Mouse (Mus musculus) heart, adult 11 months (tissue): ENCODE measurements around the gene Kat2a.

Experiments used
- DNase-seq: peaks from one replicate; pipeline ENCODE4 v3.0.0; 2022

The Kat2a gene

DNA sequence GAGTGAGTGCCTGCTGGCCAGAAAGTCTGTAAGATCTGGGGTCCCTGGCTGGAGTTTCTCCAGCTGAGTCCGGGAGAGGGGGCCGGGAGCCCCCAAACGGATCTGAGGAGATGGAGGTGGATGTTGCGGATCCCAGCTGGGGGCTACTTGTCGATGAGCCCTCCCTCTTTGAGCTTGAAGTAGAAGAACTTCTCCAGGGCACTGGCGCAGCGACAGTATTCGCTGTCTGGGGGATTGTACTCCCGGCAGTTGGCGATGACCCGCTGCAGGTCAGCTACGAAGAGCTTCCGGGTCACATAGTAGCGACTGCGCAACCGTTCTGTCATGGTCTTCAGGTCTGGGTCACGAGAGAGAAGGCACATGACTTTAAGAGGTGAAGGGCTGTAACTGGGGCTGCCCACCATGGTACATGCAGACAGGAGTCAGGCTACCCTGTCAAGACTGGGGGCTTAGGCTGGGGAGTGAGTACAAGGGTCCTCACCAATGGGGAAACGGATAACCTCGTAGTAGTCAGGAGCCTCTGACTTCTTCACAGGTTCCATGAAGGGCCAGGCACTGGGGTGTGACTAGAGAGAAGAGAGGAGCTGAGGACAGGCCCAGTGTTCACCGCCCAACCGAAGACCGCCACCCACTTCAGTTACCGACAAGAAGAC, 7.0 kb downstream of the Kat2a start:
- peak; percentile 92 for DNase-seq

DNA sequence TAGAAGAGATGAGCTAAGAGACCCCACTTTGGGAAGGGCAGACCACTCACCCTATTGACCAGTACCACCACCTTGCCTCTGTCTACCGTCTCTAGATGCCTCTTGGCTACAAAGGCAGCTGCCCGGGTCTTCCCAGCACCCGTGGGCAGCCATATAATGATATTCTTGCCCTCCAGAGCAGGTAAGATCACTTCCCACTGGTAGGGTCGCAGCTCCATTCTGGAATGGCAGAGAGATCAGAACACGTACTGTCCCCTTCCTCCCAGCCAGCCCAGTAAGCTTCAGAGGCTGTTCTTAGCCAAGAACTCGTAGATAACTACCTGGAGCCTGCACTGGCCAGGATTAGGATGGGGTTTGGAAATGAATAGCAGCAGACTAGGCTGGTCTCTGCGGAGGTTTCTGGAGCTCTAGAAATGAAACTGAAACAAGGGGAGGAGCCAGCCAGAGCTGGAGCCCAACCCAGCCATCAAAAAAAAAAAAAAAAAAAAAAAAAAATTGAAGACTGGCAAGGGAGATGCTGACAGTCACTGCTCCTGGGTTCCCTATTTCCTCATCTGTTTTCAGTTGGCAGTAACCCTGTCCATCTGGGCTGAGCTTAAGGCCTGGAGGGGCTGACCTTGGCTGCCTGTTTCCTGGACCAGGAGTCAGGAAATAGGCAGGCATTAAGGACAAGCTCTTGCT, 8.3 kb downstream of the Kat2a start, which contains the start of gene Dhx58:
Gene Dhx58 (minus strand): TSS at position 421 of the 681 bp plus-strand sequence.
- peak; percentile 97 for DNase-seq

DNA sequence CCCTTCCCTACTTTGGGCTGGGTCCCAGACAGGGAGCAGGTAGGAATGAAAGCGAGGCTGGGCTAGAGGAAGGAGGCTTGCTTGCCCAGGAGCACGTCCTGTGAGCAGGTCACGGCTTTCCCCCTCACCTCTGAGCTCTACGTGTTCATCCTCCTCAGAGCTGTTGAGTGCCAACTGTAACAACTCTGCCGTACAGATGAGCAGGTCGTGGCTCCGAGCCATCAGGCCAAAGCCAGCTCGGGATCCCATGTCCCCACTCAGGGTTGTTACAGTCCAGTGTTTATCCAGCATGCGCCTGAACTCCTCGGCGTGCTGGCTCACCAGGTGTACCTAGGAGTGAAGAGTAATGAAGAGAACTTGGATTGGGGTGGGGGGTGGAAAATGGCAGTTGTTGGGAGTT, 8.9 kb downstream of the Kat2a start:
- DNase-seq = peak; percentile 92

DNA sequence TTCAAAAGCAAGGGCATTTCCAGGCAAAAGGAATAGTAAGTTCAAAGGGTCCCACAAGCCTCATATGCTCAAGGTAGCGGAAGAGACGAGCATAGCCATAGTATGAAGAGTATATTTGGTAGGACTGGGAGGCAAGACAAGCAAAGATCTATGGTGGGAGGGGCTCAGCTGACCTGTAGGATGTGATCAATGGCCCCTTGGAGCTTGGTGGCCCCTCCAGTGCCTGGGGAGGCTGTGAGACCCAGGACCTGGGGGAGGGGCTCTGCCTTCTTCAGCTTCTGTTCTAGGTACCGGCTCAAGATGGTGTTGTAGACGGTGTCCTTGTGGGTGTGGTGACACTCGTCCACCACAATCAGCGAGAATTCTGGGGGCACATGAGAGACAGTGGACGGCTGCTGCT, 9.4 kb downstream of the Kat2a start:
- DNase-seq = peak; percentile 90

DNA sequence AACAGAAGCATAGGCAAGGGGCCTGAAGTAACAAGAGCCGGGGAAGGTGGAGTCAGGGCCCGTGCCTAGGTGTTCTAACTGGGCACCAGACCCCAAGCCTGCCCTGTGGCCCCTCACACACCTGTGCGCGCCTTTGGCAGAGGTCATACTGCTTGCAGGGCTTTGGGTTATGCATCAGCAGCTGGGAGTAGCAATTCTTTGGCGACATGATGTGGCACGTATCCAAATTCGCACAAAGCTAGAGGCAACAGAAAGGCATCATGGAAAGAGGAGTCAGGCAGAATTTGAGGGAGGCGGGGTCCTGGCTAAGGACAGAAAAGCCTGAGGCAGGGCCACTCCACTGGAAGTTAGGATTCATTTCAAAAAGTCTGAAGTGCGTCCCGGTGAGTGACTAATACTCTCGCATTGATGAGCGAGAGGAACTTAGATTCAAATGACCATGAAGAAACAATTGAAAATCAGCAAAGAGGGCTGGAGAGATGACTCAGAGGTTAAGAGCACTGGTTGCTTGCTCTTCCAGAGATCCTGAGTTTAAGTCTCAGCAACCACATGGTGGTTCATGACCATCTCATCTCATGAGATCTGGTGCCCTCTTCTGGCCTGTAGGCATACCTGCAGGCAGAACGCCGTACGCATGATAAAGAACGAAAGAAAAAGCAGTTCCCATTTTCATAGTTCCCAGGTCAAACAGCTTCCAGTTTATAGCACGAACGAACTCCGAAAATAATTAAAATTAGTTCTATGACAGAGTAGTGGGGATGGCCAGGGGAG, 10.0 kb downstream of the Kat2a start:
- DNase-seq = peak; percentile 96

DNA sequence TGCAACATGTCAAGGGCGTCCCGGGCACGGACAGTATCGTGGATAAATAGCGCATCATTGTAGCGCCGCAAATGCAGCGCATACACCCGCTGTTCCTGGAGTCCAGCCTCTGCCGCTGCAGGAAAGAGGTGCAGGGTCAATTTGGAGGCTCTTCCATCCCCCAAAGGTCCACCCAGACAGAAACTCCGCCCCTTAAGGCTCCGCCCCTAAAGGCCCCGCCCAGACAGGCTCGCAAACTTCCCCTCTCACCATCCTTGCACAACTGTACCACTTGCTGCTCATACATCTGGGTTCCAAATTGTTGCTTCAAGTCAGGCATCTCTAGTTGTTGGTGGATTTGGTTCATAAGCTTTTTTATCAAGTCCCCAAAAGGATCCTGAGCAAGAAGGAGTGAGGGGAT, 11.0 kb downstream of the Kat2a start:
- DNase-seq = peak; percentile 97

DNA sequence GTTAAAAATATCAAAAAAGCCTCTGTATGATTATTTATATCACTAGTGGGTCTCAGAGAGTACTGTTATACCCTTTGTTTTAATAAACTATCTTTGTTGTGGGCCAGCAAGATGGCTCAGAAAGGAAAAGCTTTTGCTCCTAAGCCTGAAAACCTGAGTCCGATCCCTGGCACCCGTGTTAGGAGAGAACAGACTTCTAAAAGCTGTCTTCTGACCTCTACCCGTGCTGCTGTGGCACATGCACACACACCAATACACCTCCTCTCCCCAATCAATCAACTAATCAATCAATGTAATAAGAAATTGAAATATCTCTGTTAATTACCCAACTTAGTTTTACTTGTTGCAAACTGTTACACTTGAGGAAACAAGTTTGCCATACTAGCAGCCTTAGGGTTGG, 11.6 kb downstream of the Kat2a start:
- DNase-seq = peak; percentile 84

DNA sequence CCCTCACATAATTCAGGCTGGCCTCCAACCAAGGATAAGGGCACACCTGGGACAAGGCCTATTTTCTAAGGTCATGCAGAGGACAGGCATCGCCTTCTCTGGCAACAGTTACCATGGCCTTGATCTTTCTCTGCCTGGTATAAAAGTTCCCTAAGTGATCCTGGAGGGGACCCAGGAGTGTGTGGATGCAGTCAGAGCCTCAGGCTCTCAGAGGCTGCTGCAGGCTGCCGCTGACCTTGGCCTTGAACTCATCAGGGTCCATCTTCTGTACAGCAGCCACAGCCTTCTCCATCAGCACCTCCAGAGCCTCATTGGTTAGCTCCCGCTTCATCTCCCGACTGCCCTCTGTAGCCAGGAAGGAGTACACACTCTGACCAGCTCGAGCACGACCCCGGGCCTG, 14.3 kb downstream of the Kat2a start:
- DNase-seq = peak; percentile 86

DNA sequence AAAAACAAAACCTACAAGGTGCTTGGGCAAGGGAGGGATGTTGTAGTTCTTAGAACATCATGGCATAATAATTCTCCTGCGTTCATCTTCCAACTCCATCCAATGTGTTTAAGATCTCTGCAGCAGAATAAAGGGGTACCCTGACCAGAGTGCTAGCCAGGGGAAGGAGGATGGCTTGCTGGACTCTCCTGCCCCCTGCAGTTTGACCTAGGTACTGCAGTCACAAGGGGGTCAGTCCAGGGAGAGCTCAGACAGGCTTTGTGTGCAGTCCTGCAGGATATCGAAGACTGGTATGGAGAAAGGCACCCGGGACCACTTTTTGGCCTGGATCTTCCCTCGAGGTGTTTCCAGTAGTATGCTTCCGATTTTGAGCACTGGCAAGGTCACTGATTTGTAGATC, 17.3 kb downstream of the Kat2a start:
- DNase-seq = peak; percentile 97

DNA sequence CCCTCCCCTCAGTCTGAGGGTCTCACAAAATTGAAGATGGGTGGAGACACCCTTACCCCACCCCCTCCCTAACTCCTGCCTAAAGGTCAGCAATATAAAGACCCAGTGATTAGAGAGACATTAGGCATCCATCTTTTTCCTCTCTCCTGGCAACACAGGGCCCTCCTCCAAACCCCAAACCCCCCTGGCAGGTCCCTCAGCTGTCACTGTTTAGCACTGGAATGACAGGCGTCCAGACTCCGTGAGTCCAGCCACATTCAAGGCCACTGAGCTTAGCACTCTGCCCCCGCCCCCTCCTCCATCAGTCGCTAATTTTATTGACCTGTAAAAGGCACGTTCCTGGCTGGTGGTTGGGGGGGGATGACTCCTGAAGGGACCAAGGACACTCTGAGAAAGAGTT, 19.1 kb downstream of the Kat2a start:
- no peak for DNase-seq

DNA sequence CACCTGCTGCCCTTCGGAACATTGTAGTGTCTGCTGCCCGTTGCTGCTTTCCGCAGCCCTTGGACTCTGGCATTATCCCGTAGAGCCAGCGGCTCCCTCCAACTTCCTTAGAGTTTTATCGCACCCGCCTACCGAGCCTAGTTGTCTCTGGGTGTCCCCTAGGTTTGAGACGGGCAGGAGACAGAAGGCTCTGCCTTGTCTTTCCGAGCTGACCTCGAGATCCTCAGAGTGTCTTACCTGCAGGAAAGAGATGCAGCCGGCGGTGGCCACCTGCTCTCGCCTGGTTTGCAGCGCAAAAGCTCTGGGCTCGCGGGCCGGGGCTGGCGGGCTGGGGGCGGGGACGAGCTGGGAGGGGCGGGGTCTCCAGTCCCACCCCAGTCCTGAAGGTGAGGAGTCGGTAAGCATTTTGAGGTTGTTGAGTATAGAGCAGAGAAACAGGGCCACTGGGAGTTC, 20.1 kb downstream of the Kat2a start, which contains the start of gene Zfp385c:
Gene Zfp385c (minus strand): TSS at position 292 of the 453 bp plus-strand sequence.
- no peak for DNase-seq

DNA sequence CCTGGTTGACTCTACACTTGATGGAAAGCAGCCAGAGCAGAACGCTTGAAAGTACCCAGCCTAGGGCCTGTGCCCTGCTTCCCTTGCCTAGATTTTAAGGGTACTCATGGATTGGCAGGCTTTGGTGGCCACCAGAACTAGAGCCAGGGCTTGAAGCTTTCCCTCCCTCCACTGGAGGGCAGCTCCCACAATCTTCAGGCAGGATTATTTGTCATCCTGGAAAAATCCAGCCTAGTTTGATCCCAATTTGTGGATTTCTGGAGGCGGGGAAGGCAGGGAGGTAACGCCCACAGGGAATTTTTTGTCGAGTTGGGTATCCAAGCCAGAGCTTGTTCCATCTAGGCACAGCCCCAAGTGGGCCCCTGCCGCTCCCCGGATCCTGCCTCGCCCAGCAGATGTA, 21.9 kb downstream of the Kat2a start:
- peak; percentile 89 for DNase-seq

DNA sequence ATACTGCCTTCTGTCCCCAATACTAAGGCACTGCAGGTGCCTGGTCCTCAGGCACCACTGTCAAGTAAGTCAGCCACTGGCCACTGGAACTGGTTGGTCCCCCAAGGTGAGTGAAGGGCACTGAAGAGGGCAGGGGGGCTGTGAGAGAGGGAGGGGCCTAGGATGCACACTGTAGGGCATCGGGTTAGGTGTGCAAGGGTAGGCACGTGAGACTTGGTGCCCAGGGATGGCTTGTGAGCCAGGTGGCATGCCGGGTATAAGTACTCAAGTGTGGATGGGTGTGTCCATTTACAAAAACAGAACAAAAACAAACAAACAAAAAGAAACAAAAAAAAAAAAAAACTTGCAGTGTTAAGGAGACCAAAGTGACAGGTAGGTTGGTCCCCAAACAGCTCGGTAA, 23.8 kb downstream of the Kat2a start:
- DNase-seq = peak; percentile 87

DNA sequence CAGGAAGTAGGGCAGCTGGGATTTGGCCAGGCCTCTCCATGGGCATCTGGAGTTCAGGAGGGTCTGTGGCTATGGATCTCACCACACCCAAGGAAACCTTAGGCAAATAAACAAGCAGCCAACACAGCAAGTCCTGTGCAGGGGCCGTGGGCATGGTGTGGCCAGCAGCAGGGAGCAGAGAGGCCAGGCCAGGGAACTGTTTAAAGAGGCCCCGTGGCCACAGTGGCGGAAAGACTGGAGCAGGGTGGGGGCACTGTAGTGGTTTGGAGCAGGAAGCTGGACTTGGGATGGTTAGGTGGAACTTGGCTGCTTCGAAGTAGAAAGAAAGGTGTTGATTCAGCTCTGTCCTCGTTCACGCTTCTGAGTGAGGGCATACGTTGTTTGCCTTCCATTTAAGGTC, 25.0 kb downstream of the Kat2a start:
- DNase-seq = peak; percentile 88

DNA sequence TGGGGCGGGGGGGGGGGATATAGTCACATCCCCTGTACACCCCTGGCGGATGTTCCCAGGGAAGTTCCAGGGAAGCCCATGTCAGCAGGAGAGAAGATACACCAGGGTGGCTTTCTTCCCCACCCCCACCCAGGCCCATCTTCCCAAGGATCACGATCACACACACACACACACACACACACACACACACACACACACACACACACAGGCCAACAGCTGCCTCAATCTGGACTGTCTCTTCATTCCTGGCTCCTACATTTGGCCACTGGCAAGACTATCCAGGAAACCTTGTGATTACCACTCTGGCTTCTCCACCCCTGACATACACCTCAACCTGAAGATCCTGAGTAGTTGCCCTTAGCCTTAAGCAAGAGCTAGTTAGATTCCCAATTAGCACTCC, 26.9 kb downstream of the Kat2a start:
- DNase-seq = no peak

DNA sequence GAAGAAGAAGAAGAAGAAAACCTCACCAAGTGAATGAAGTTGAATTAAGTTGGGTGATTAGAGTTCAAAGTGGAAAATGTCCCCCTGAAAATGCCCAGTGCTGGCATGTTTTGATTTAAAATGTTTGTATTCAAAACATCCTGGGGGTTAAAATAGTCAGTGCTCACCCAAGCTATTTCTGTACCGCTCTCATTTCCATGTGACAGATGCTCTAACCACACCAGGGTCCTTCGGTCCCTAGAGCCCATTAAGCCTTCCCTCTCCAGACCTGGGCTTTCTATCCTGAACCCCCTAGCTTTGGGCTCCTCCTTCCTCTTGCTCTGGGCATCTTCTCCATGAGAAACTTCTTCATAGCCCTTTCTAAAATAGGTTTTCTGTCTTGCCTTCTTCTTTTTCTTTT, 28.2 kb downstream of the Kat2a start:
- no peak for DNase-seq

DNA sequence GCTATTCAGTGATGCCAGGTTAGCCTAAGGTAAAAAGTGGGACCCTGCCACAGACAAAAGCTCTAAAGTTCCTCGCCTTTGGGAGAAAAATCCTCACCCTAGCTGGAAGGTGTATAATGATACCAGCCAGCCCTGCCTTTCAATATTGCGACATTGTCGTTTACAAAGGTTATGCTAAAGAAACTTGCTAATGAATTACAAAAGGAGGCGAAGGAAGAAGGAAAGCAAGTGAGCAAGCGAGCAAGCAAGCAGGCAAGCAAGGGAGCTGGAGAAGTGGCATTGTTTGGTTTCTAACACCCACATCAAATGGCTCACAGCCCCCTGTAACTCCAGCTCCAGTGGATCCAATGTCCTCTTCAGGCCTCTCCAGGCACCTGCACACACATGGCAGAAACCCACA, 29.7 kb downstream of the Kat2a start:
- no peak for DNase-seq

DNA sequence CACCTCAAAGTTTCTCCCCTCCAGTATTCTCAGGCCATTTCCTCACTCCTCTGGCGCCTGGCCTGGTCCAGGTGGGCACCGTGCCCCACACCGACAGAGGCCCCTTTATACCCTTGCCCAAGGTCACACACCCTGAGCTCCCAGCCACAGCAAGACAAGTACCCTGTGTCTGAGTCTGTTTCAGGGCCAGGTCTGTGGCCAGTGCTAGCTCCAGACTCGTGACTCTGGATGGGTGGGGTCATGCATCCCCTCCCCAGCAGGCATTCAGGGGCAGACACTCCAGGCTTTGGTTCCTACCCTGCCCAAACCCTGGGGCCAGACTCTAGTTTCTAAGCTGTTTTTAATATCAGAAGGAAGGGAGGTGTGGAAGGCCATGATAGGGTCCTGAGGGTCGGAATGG, 30.4 kb downstream of the Kat2a start:
- peak; percentile 70 for DNase-seq

DNA sequence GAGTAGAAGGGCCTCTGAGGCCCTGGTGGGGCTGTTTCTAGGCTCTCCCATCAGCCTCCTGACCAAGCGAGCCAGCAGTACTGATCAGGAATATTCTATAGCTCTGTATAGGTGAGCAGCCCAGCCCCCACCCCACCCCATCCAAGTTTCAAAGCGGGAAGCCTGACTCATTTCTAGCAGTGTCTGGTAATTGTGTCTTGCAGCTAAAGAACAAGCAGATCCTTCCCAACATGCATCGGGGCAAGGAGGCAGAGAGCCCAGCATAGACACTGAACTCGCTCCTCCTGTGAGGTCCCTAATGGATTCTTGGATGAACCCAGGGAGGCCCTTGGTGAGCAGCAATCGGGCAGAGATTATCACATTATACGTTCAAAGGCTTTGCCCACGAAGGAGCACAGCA, 34.5 kb downstream of the Kat2a start:
- DNase-seq = no peak

DNA sequence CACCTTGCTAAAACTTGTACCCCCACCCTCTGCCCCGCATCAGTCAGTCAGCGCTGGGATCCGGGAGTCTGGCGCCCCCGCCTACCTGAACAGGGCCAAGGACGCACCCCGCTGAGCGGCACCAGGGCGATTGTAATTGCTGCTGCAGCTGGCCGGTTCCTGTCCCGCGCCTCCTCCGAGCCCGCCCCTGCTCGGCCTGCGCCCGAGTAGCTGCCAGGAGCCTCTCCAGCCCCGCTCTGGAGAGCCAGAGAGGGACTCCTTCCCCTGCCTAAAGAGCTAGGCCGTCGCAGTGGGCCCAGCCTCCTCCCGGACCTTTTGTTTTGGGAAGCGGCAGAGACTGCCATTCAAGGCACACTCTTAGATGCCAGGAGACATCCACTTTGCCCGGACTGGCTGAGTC, 39.1 kb downstream of the Kat2a start:
- DNase-seq = peak; percentile 96

DNA sequence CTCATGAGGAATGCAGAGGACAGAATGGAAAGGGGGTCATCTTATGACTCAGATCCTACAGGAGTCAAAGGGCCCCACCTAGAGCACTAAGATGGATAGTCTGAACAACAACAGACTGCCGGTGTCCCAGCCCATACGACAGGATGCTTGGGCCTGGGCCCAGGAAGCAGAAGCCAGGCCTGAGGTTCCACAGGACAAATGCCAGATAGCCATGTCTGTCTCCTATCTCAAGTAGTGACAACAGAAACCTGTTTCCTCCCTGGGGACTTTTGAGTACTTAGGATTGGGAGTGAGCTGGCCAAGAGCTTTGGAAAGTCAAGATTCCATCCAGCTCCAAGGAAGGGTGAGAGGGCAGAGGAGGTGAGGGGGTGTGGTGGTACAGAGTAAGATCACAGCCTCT, 40.3 kb downstream of the Kat2a start:
- peak; percentile 96 for DNase-seq

DNA sequence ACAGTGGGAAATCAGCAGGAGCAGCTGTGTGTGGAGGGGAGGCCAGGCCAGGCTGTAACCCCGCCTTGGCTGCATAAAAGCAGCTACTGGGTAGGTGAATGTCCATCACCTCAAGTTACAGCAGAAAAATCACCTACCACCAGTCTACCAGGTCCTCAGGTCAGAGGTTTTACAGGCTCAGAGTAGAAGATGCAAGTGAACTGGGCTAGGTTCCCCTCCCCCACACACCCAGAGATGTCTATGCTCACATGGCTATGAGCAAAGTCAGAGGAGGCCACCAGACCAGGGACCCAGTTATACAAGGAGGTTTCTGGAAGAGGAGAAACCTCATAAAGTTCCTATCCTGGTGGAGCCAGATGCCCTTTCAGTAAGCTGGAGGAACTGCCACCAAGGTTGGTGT, 41.2 kb downstream of the Kat2a start:
- DNase-seq = peak; percentile 76

DNA sequence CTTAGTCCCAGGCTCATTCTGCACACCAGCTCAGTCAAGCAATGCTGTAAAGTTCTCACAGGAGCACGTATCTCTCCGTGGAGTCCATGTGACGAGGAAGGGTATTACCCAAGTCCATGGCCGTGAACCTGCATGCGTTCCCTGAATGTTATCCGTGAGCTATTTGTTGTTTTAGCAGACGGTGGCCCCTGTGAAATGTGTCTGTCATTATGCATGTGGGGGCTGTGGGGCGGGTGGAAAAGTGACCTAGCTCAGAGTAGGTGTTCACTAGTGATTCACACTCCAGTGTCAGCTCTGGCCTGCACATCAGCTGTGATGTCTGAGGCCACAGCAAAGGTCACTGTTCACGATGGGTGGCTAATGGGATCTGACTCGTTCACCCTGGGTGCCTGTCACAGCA, 52.5 kb downstream of the Kat2a start:
- DNase-seq = no peak

DNA sequence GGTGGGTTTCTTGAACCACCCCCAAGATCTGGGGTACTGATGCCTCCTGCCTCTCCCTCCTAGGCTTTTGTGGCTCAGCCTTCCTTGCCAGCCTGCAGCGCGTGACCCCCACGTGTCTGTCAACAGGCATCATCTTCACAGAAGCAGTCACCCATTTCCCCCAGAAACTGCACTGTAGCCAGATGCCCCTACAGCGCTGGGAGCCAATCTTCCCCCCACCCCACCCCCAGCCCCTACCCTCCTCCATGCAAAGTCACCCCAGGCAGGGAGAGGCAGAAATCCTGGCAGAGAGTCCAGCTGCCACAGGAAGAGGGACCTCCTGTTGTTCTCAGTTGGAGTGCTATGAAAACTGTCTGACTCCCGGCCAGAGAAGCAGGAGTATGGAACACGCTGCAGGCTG, 55.8 kb downstream of the Kat2a start:
- DNase-seq = no peak
